Mouse (Mus musculus) olfactory bulb, adult 2 months (tissue): ENCODE measurements around the gene Tnfrsf9. TPM values are rescaled to one million over a fixed set of nuclear protein-coding genes. Genes with fewer than 3 reads are reported as not detected.
"Not testable (repeated sequence)": the region's sequence is repeated elsewhere in the genome, so short reads cannot be mapped to it uniquely, and the experiment has no call there.

Experiments
- H3K27ac ChIP-seq: fragments of 200-500 bp; 2 replicates; pipeline ENCODE4 v1.5.1; 2012; ENCODE audit warnings: low read depth, low read length; ENCODE audit not compliant: insufficient read depth
- H3K4me1 ChIP-seq: fragments of 200-500 bp; 2 replicates; pipeline ENCODE4 v1.6.1; 2012; ENCODE audit warnings: low read length; ENCODE audit not compliant: control insufficient read depth, insufficient read depth
- H3K4me3 ChIP-seq: fragments of 200-500 bp; 2 replicates; pipeline ENCODE4 v1.5.1; 2012; ENCODE audit warnings: mild to moderate bottlenecking, low read depth, low read length, moderate library complexity; ENCODE audit not compliant: insufficient read depth
- CTCF ChIP-seq: fragments of 200-500 bp; IDR thresholded peaks from 2 replicates; pipeline ENCODE4 v1.5.1; 2012; ENCODE audit warnings: low read depth, mild to moderate bottlenecking, low read length, moderate library complexity; ENCODE audit not compliant: insufficient read depth
- POLR2A ChIP-seq: fragments of 200-500 bp; IDR thresholded peaks from 2 replicates; pipeline ENCODE4 v1.6.1; 2012; ENCODE audit warnings: mild to moderate bottlenecking, low read depth, low read length, moderate library complexity; ENCODE audit not compliant: insufficient read depth
- WGBS: fragments of 180-500 bp; shearing (Covaris S2); methylation state at CpG from one replicate; pipeline ENCODE4 v1.1.7; 2018; 5-methylcytosine and 5-hydroxymethylcytosine counted together
- polyA plus RNA-seq: library from polyadenylated mRNA; stranded (reverse); fragments of >200 nt; gene quantifications from 2 replicates; pipeline ENCODE4 v1.2.4, GENCODE M21; 2012; ENCODE audit warnings: low replicate concordance; ENCODE audit not compliant: missing spikeins, insufficient read depth, insufficient read length

Gene Tnfrsf9
- polyA plus RNA-seq, 1 experiment = not detected

DNA sequence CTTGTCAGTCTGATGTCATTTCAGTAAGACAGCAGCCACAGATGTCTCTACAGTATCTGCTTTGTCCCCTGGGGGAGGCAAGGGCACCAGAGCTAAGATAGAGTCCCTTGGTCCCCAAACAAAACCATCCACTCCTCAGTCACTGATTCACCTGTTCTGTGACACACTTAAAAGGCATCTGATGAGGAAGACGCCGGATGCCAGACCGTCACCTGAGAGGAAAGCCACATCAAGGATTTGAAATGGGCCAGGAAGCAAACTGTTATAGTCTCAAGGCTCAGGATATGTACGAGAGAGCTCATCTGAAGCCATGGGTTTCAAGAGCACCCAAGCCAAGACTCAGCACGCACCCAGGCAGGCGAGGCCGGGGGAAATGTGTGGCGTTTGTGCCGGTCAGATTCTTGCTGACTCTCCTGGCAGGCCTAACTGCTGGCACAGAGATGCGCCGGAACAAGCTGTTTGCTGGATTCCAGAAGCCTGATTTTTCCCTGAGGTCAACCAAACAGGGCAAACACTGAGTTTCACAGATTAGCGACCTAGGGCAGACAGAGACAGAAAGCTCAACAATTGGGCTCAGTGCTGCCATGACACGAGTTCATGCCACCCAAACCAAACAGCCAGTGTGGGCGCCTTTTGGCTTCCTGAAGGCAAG is 11.1 kb upstream of the Tnfrsf9 start:
- WGBS = 94% methylated on average over 14 of the region's 14 CpGs
- peaks cover 7% of the 10 kb centered on the region; the same call in 1 of the 2 replicates for H3K4me1 ChIP-seq
- H3K27ac ChIP-seq = no peak overlapping the region
- no peak for TF ChIP-seq CTCF
- TF ChIP-seq POLR2A = no peak
- H3K4me3 ChIP-seq = no peak overlapping the region

- H3K27ac ChIP-seq = no peak overlapping the region
- 85% methylated on average over 8 of the region's 8 CpGs for WGBS
- no peak overlapping the region for H3K4me3 ChIP-seq
- no peak for TF ChIP-seq POLR2A
- TF ChIP-seq CTCF = no peak
- peaks cover 14% of the 10 kb centered on the region for H3K4me1 ChIP-seq
These were observed 7.3 kb upstream of the Tnfrsf9 start for GRCm38 (mm10) chr4:150907099-150907498.

DNA sequence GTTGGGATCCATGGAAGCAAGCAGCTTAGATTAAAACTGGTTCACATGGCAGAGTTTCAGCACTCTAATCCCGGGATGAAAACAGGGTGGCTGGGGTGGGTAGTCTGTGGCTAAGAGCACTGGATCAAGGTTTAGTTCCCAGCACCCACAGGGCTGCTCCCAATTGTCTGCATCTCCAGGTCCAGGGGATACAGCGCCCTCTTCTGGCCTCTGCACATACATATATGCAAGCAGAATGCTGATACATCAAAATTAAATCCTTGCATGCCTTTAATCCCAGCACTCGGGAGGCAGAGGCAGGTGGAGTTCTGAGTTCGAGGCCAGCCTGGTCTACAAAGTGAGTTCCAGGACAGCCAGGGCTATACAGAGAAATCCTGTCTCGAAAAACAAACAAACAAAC is 5.8 kb upstream of the Tnfrsf9 start:
- H3K27ac ChIP-seq, H3K4me3 ChIP-seq: not testable (repeated sequence)
- peaks cover 18% of the 10 kb centered on the region for H3K4me1 ChIP-seq
- WGBS = 83% methylated on average over 5 of the region's 5 CpGs

DNA sequence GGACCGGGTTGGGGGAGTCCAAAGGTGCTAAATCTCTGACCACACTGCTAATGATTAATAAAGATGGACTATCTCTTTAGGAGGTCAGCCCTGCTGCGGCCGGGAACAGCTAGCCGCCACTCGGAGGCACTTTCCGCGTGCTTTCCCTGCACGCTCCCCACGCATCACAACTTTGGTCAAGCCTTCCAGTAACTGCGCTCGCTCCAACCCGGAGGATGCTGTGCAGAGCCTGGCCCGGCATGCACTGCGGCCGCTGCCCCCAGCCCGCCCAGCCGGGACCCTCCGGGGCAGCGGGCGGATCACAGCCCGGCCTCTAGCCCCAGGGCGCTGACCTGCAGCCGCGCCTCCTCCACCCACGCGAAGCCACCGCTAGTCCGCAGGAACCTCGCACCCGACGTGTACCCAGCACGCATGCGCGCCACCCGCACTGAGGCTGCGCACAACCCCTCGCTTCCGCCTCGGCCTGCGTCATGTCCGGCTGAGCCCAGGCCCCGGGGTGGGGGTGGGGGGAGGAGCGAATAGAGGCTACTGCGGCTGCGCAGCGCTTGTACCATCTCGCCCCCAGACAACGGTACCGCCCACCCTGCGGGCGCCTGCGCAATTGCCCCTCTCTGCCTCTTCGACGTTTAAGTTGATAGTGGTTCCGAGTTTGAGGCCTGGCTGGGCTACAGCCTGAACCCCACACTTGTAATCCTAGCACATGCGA is 4.8 kb upstream of the Tnfrsf9 start:
- Histone ChIP-seq H3K4me3 (peak overlapping the region; percentile 79), H3K4me1 (peaks cover 18% of the 10 kb centered on the region), H3K27ac (peak overlapping the region; percentile 60)
- WGBS = under 1% methylated on average over 55 of the region's 56 CpGs
- TF ChIP-seq POLR2A (peak; percentile 90), CTCF (no peak)

GRCm38 (mm10) chr4:150910164-150910951 is 4.0 kb upstream of the Tnfrsf9 start:
- no peak for TF ChIP-seq CTCF
- no peak for TF ChIP-seq POLR2A
- peak overlapping the region; percentile 16 for H3K4me3 ChIP-seq
- peak overlapping the region; percentile 60 for H3K27ac ChIP-seq
- WGBS = 85% methylated on average over 19 of the region's 19 CpGs
- H3K4me1 ChIP-seq = peaks cover 18% of the 10 kb centered on the region

GRCm38 (mm10) chr4:150913743-150914142 is 619 bp upstream of the Tnfrsf9 start:
- 12% methylated on average over 12 of the region's 12 CpGs for WGBS
- Histone ChIP-seq H3K4me1 (peaks cover 13% of the 10 kb centered on the region), H3K27ac (peak overlapping the region; percentile 58; the same call in 1 of the 2 replicates), H3K4me3 (peak overlapping the region; percentile 65)
- no peak for TF ChIP-seq POLR2A
- TF ChIP-seq CTCF = no peak

- WGBS = 30% methylated on average over 10 of the region's 10 CpGs
- H3K4me3 ChIP-seq = peak overlapping the region; percentile 65; the same call in 1 of the 2 replicates
- peak overlapping the region; percentile 82 for H3K27ac ChIP-seq
- TF ChIP-seq CTCF (no peak), POLR2A (no peak)
- H3K4me1 ChIP-seq = peaks cover 6% of the 10 kb centered on the region; the same call in 1 of the 2 replicates
These were observed 982 bp downstream of the Tnfrsf9 start for GRCm38 (mm10) chr4:150915181-150915906.

- no peak overlapping the region for H3K4me3 ChIP-seq
- WGBS = 69% methylated on average over 8 of the region's 8 CpGs
- H3K4me1 ChIP-seq = peaks cover 9% of the 10 kb centered on the region; the same call in 1 of the 2 replicates
- no peak overlapping the region for H3K27ac ChIP-seq
- TF ChIP-seq POLR2A = no peak
- TF ChIP-seq CTCF = no peak
These were observed 3.1 kb downstream of the Tnfrsf9 start for GRCm38 (mm10) chr4:150917336-150918027.
